Mouse (Mus musculus): ENCODE results near the gene Grap.

- TF ChIP-seq CTCF (IDR thresholded peaks at IDR 0.05; ENCODE audit: insufficient read depth, low read depth, low read length) (peak; percentile 89), POLR2A (IDR thresholded peaks at IDR 0.05; ENCODE audit: insufficient read depth, low read depth, low read length) (0 out of 2 replicates have a peak, but pooled peaks have one; percentile 21)
Measured at GRCm38 (mm10) chr11:61620254-61620670, 32.8 kb upstream of the Grap start.
